Mouse (Mus musculus) CH12F3 (cell line): Measurements from ENCODE around the gene C2cd3.
"Not testable (repeated sequence)": the region's sequence is repeated elsewhere in the genome, so short reads cannot be mapped to it uniquely, and the experiment has no call there.

Experiments
- in situ Hi-C: fragments of 300-500 bp; cut with MboI; formaldehyde crosslinking; loops from 2 replicates; pipeline ENCODE4 v1.14.3; 2020; ENCODE audit warnings: low sequenced_read_pairs

Gene C2cd3

GRCm38 (mm10) chr7:100468761-100469160 lies 96.7 kb downstream of the C2cd3 start:
- in situ Hi-C loops = no loop called here

- in situ Hi-C loops = no loop called here
Observed at GRCm38 (mm10) chr7:100469502-100469901, 97.5 kb downstream of the C2cd3 start.

GRCm38 (mm10) chr7:100470796-100471406 lies 98.9 kb downstream of the C2cd3 start:
- in situ Hi-C loops = no loop called here

GRCm38 (mm10) chr7:100471407-100471797 lies 99.4 kb downstream of the C2cd3 start:
- in situ Hi-C loops = no loop called here

- in situ Hi-C loops = no loop called here
Observed at GRCm38 (mm10) chr7:100472777-100473176, 100.7 kb downstream of the C2cd3 start, which contains the start of gene Ucp3. Ucp3 (plus strand) TSS chr7:100472990.

GRCm38 (mm10) chr7:100473846-100474454 lies 101.9 kb downstream of the C2cd3 start:
- in situ Hi-C loops = no loop called here

GRCm38 (mm10) chr7:100474680-100475079 lies 102.6 kb downstream of the C2cd3 start:
- in situ Hi-C loops = no loop called here

GRCm38 (mm10) chr7:100479100-100479822 lies 107.2 kb downstream of the C2cd3 start:
- in situ Hi-C loops = no loop called here

GRCm38 (mm10) chr7:100479823-100480164 lies 107.8 kb downstream of the C2cd3 start:
- in situ Hi-C loops = no loop called here

- in situ Hi-C loops = no loop called here
Observed at GRCm38 (mm10) chr7:100480175-100480574, 108.1 kb downstream of the C2cd3 start.

GRCm38 (mm10) chr7:100482046-100482445 lies 110.0 kb downstream of the C2cd3 start:
- in situ Hi-C loops = not testable (repeated sequence)

- in situ Hi-C loops = no loop called here
Observed at GRCm38 (mm10) chr7:100484493-100484892, 112.5 kb downstream of the C2cd3 start.

- in situ Hi-C loops = no loop called here
Observed at GRCm38 (mm10) chr7:100487301-100487700, 115.3 kb downstream of the C2cd3 start.

GRCm38 (mm10) chr7:100488474-100489048 lies 116.5 kb downstream of the C2cd3 start:
- in situ Hi-C loops = no loop called here

- in situ Hi-C loops = no loop called here
Observed at GRCm38 (mm10) chr7:100492391-100493116, 120.5 kb downstream of the C2cd3 start.

GRCm38 (mm10) chr7:100493117-100493483 lies 121.1 kb downstream of the C2cd3 start, which contains the start of gene Ucp2:
Ucp2 (plus strand) TSS chr7:100493337.
- in situ Hi-C loops = no loop called here

- in situ Hi-C loops = no loop called here
Observed at GRCm38 (mm10) chr7:100493484-100494414, 121.7 kb downstream of the C2cd3 start.

GRCm38 (mm10) chr7:100494415-100494831 lies 122.4 kb downstream of the C2cd3 start:
- in situ Hi-C loops = no loop called here

GRCm38 (mm10) chr7:100495042-100495441 lies 123.0 kb downstream of the C2cd3 start:
- in situ Hi-C loops = no loop called here
